Mouse (Mus musculus) heart, embryonic 11.5 days (tissue): Measurements from ENCODE around the gene Sytl1. TPM values are rescaled to one million over a fixed set of nuclear protein-coding genes. Genes with fewer than 3 reads are reported as not detected.

ENCODE experiments used
- ATAC-seq: fragments of 200-750 bp; cut with Nextera tagmentation; replicated peaks from 2 replicates; pipeline ENCODE4 v1.8.0; 2017; ENCODE audit warnings: moderate library complexity; ENCODE audit not compliant: insufficient number of reproducible peaks, low FRiP score, low TSS enrichment
- H3K27ac ChIP-seq: fragments of 300-500 bp; sonication (generic); 2 replicates; pipeline ENCODE4 v1.5.1; 2014; ENCODE audit warnings: mild to moderate bottlenecking, low read depth, low read length
- H3K27me3 ChIP-seq: fragments of 300-500 bp; sonication (generic); 2 replicates; pipeline ENCODE4 v1.6.1; 2014; ENCODE audit warnings: mild to moderate bottlenecking, low read length, mixed read lengths; ENCODE audit not compliant: control insufficient read depth, insufficient read depth
- H3K36me3 ChIP-seq: fragments of 300-500 bp; sonication (generic); 2 replicates; pipeline ENCODE4 v1.6.1; 2014; ENCODE audit warnings: mild to moderate bottlenecking, low read length, moderate library complexity, mixed read lengths; ENCODE audit not compliant: control insufficient read depth, insufficient read depth
- H3K4me1 ChIP-seq: fragments of 300-500 bp; sonication (generic); 2 replicates; pipeline ENCODE4 v1.6.1; 2014; ENCODE audit warnings: low read length; ENCODE audit not compliant: control insufficient read depth, insufficient read depth
- H3K4me2 ChIP-seq: fragments of 300-500 bp; sonication (generic); 2 replicates; pipeline ENCODE4 v1.6.1; 2014; ENCODE audit warnings: mild to moderate bottlenecking, moderate library complexity
- H3K4me3 ChIP-seq: fragments of 300-500 bp; sonication (generic); 2 replicates; pipeline ENCODE4 v1.5.1; 2014; ENCODE audit warnings: low read depth, low read length
- H3K9ac ChIP-seq: fragments of 300-500 bp; sonication (generic); 2 replicates; pipeline ENCODE4 v1.6.1; 2014; ENCODE audit warnings: mild to moderate bottlenecking, low read depth, low read length, moderate library complexity
- H3K9me3 ChIP-seq: fragments of 300-500 bp; sonication (generic); replicated peaks from 2 replicates; pipeline ENCODE4 v1.6.1; 2016; ENCODE audit warnings: low read length; ENCODE audit not compliant: control insufficient read depth
- WGBS: fragments of 180-500 bp; shearing (Covaris S2); extraction: QIAGEN DNeasy Blood & Tissue Kit; methylation state at CpG from one replicate; pipeline ENCODE4 v1.1.7; 2014; ENCODE audit not compliant: insufficient replicate concordance; 5-methylcytosine and 5-hydroxymethylcytosine counted together
- polyA plus RNA-seq: library from polyadenylated mRNA; unstranded; fragments of >200 nt; fragmentation: Nextera tagmentation; extraction: Ambion mirVana; gene quantifications from 2 replicates; pipeline ENCODE4 v1.2.1, GENCODE M21; 2014

Sytl1 gene
- polyA plus RNA-seq, 1 experiment from 2014 or later: 0.42 TPM

DNA sequence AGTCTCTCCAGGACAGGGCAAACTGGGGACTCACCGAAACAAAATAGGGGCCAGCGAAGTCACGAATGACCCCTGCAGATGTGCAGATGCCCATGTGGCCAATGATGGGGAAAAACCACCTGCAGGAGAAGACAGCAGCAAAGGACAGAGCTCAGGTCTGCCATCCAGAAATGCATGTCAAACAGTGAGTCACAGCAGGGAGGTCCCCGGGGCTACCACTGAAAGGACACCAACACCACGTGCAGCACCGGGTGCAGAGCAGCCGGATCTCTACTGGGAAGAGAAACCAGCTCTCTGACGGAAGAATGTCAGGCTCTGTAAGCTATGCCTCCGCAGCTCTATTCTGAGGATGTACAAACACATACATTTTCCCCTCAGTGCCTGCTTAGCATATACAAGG is 8.0 kb upstream of the Sytl1 start:
- Histone ChIP-seq H3K4me1 (no peaks in the 10 kb centered on the region), H3K9ac (no peak overlapping the region), H3K9me3 (no peaks in the 10 kb centered on the region), H3K4me3 (no peak overlapping the region), H3K36me3 (peaks cover 22% of the 10 kb centered on the region), H3K27ac (no peak overlapping the region), H3K27me3 (no peaks in the 10 kb centered on the region), H3K4me2 (no peak overlapping the region)
- ATAC-seq: no peak
- 92% methylated on average over 9 of the region's 9 CpGs for WGBS

DNA sequence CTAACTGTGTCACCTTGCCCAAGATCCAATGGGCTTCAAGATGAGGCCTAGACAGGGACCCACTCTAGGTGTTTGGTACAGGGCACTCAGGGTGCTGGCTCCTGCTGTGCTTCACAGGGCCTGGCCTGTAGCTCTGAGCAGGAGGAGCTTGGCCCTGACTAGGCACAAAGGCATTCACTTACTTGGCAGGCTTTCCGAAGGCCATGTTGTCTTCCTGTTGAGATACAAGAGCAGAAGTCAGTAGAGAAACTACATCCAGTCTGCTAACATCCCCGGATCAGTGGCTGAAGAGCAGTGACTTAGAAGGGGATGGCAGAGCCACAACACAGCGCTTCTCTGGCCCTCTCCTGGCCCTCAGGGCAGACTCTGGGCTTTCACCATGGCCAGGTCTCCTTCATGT is 6.7 kb upstream of the Sytl1 start:
- Histone ChIP-seq H3K27ac (no peak overlapping the region), H3K9me3 (no peaks in the 10 kb centered on the region), H3K36me3 (peaks cover 36% of the 10 kb centered on the region), H3K4me3 (no peak overlapping the region), H3K4me2 (no peak overlapping the region), H3K4me1 (no peaks in the 10 kb centered on the region), H3K27me3 (no peaks in the 10 kb centered on the region), H3K9ac (no peak overlapping the region)
- no peak for ATAC-seq
- 86% methylated on average over 3 of the region's 3 CpGs for WGBS

GRCm38 (mm10) chr4:133268931-133269330 is 6.0 kb upstream of the Sytl1 start:
- H3K27me3 ChIP-seq: no peaks in the 10 kb centered on the region
- H3K4me1 ChIP-seq: no peaks in the 10 kb centered on the region
- no peak overlapping the region for H3K4me3 ChIP-seq
- H3K4me2 ChIP-seq: no peak overlapping the region
- H3K27ac ChIP-seq: no peak overlapping the region
- peaks cover 40% of the 10 kb centered on the region for H3K36me3 ChIP-seq
- H3K9me3 ChIP-seq: no peaks in the 10 kb centered on the region
- WGBS: 89% methylated on average over 3 of the region's 3 CpGs
- no peak overlapping the region for H3K9ac ChIP-seq
- no peak for ATAC-seq

GRCm38 (mm10) chr4:133266248-133266880 is 3.5 kb upstream of the Sytl1 start:
- peaks cover 42% of the 10 kb centered on the region for H3K36me3 ChIP-seq
- no peak overlapping the region for H3K27ac ChIP-seq
- no peak overlapping the region for H3K4me2 ChIP-seq
- ATAC-seq: no peak
- H3K4me3 ChIP-seq: no peak overlapping the region
- no peaks in the 10 kb centered on the region for H3K4me1 ChIP-seq
- no peak overlapping the region for H3K9ac ChIP-seq
- 92% methylated on average over 12 of the region's 12 CpGs for WGBS
- no peaks in the 10 kb centered on the region for H3K27me3 ChIP-seq
- H3K9me3 ChIP-seq: 0 out of 2 replicates have a peak, but pooled peaks cover 3% of the 10 kb centered on the region

DNA sequence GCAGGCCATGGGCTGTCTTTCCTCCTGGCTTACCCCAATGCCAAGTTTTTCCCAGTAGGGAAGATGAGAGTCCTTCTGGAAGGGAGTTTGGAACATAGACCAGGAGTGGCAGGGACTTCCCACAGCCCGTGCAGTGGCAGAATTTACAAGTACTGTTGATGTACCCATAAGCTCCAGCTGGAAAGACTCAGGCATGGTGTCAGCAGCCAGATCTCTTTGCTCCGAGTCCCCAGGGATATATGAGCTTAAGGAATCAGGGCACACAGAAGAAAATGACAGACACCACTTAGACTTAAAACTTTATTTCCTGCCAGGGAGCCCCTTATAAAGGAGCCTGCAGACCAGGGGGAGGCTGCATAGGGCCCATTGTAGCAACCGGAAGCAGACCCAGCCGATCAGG is 2.8 kb upstream of the Sytl1 start:
- H3K4me2 ChIP-seq: no peak overlapping the region
- H3K27me3 ChIP-seq: no peaks in the 10 kb centered on the region
- 0 out of 2 replicates have a peak, but pooled peaks cover 3% of the 10 kb centered on the region for H3K9me3 ChIP-seq
- no peaks in the 10 kb centered on the region for H3K4me1 ChIP-seq
- peaks cover 42% of the 10 kb centered on the region for H3K36me3 ChIP-seq
- no peak overlapping the region for H3K4me3 ChIP-seq
- H3K9ac ChIP-seq: no peak overlapping the region
- ATAC-seq: no peak
- H3K27ac ChIP-seq: no peak overlapping the region
- 87% methylated on average over 4 of the region's 4 CpGs for WGBS

- no peak overlapping the region for H3K27ac ChIP-seq
- 87% methylated on average over 3 of the region's 3 CpGs for WGBS
- no peaks in the 10 kb centered on the region for H3K4me1 ChIP-seq
- peaks cover 38% of the 10 kb centered on the region for H3K36me3 ChIP-seq
- H3K4me3 ChIP-seq: no peak overlapping the region
- ATAC-seq: no peak
- 0 out of 2 replicates have a peak, but pooled peaks cover 3% of the 10 kb centered on the region for H3K9me3 ChIP-seq
- no peaks in the 10 kb centered on the region for H3K27me3 ChIP-seq
- H3K9ac ChIP-seq: no peak overlapping the region
- no peak overlapping the region for H3K4me2 ChIP-seq
These were observed 2.4 kb upstream of the Sytl1 start for GRCm38 (mm10) chr4:133265297-133265696.

GRCm38 (mm10) chr4:133264559-133264958 is 1.6 kb upstream of the Sytl1 start:
- Histone ChIP-seq H3K27ac (no peak overlapping the region), H3K36me3 (peaks cover 38% of the 10 kb centered on the region), H3K9ac (no peak overlapping the region), H3K4me1 (no peaks in the 10 kb centered on the region), H3K4me3 (no peak overlapping the region), H3K9me3 (0 out of 2 replicates have a peak, but pooled peaks cover 3% of the 10 kb centered on the region), H3K4me2 (no peak overlapping the region), H3K27me3 (no peaks in the 10 kb centered on the region)
- 96% methylated on average over 2 of the region's 2 CpGs for WGBS
- ATAC-seq: no peak

DNA sequence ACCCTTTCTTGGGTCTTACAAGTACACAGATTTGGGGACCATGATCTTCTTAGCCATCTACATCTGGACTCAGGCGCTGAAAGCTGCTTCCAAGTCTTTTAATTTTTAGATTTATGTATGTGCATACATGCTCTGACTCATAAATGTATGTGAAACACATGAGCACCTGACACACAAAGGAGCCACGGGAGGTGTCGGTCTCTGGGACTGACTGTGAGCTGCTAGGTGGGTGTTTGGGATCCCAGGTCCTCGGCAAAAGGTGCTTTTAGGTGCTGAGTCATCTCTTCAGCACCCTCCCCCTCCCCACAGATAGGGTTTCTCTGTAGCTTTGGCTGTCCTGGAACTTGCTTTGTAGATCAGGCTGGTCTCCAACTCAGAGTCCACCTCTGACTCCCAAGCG is 843 bp upstream of the Sytl1 start:
- 0 out of 2 replicates have a peak, but pooled peaks cover 3% of the 10 kb centered on the region for H3K9me3 ChIP-seq
- no peak overlapping the region for H3K9ac ChIP-seq
- no peaks in the 10 kb centered on the region for H3K4me1 ChIP-seq
- H3K4me3 ChIP-seq: no peak overlapping the region
- H3K4me2 ChIP-seq: no peak overlapping the region
- peaks cover 35% of the 10 kb centered on the region for H3K36me3 ChIP-seq
- 0 out of 2 replicates have a peak, but pooled peaks cover 3% of the 10 kb centered on the region for H3K27me3 ChIP-seq
- no peak for ATAC-seq
- WGBS: 80% methylated on average over 5 of the region's 5 CpGs
- no peak overlapping the region for H3K27ac ChIP-seq

- H3K4me2 ChIP-seq: no peak overlapping the region
These were observed 543 bp downstream of the Sytl1 start for GRCm38 (mm10) chr4:133262375-133262765.

More at GRCm38 (mm10) chr4:133262375-133262765, 543 bp downstream of the Sytl1 start:
- ATAC-seq: no peak
- H3K27ac ChIP-seq: no peak overlapping the region
- WGBS: 61% methylated on average over 7 of the region's 7 CpGs
- H3K36me3 ChIP-seq: peaks cover 27% of the 10 kb centered on the region
- H3K9ac ChIP-seq: no peak overlapping the region
- no peak overlapping the region for H3K4me3 ChIP-seq
- H3K27me3 ChIP-seq: peaks cover 12% of the 10 kb centered on the region
- 0 out of 2 replicates have a peak, but pooled peaks cover 3% of the 10 kb centered on the region for H3K9me3 ChIP-seq
- no peaks in the 10 kb centered on the region for H3K4me1 ChIP-seq
